Mouse (Mus musculus) MEL (cell line): ENCODE data around the gene Gstcd.

Experiments
- HCFC1 ChIP-seq: IDR thresholded peaks from 2 replicates; pipeline ENCODE4 v1.6.1; 2012; ENCODE audit warnings: low read depth, mild to moderate bottlenecking, inconsistent platforms, low read length, improper control_type of control experiment, moderate library complexity
- POLR2AphosphoS5 ChIP-seq: IDR thresholded peaks from 2 replicates; pipeline ENCODE4 v1.6.1; 2012; ENCODE audit warnings: low read depth, borderline replicate concordance, mild to moderate bottlenecking, inconsistent platforms, low read length, moderate library complexity, mixed read lengths

- TF ChIP-seq HCFC1, result no peak
- TF ChIP-seq POLR2AphosphoS5, result no peak
Measured at GRCm38 (mm10) chr3:132950529-132950880, 141.3 kb downstream of the Gstcd start.
